Mouse (Mus musculus) limb, embryonic 15.5 days (tissue): ENCODE data around the gene Olfr272. TPM values are rescaled to one million over a fixed set of nuclear protein-coding genes. Genes with fewer than 3 reads are reported as not detected.

Source experiments
- ATAC-seq: fragments of 200-750 bp; cut with Nextera tagmentation; 2 replicates; pipeline ENCODE4 v1.8.0; 2017; ENCODE audit warnings: low read depth, moderate TSS enrichment; ENCODE audit not compliant: insufficient number of reproducible peaks, low FRiP score, low TSS enrichment
- H3K27ac ChIP-seq: fragments of 300-500 bp; sonication (generic); 2 replicates; pipeline ENCODE4 v1.5.1; 2015; ENCODE audit warnings: moderate library complexity, mild to moderate bottlenecking, inconsistent platforms
- H3K27me3 ChIP-seq: fragments of 300-500 bp; sonication (generic); 2 replicates; pipeline ENCODE4 v1.6.1; 2015; ENCODE audit warnings: inconsistent platforms
- H3K36me3 ChIP-seq: fragments of 300-500 bp; sonication (generic); 2 replicates; pipeline ENCODE4 v1.6.1; 2015; ENCODE audit warnings: inconsistent platforms
- H3K4me1 ChIP-seq: fragments of 300-500 bp; sonication (generic); 2 replicates; pipeline ENCODE4 v1.6.1; 2015; ENCODE audit warnings: inconsistent platforms
- H3K4me2 ChIP-seq: fragments of 300-500 bp; sonication (generic); 2 replicates; pipeline ENCODE4 v1.6.1; 2015; ENCODE audit warnings: mild to moderate bottlenecking, inconsistent platforms
- H3K4me3 ChIP-seq: fragments of 300-500 bp; sonication (generic); 2 replicates; pipeline ENCODE4 v1.5.1; 2015; ENCODE audit warnings: mild to moderate bottlenecking, inconsistent platforms
- H3K9ac ChIP-seq: fragments of 300-500 bp; sonication (generic); 2 replicates; pipeline ENCODE4 v1.6.1; 2015; ENCODE audit warnings: inconsistent platforms
- H3K9me3 ChIP-seq: fragments of 300-500 bp; sonication (generic); 2 replicates; pipeline ENCODE4 v1.6.1; 2016; ENCODE audit warnings: inconsistent platforms
- WGBS: fragments of 180-500 bp; shearing (Covaris S2); methylation state at CpG from one replicate; pipeline ENCODE4 v1.1.7; 2015; 5-methylcytosine and 5-hydroxymethylcytosine counted together
- polyA plus RNA-seq: library from polyadenylated mRNA; unstranded; fragments of >200 nt; fragmentation: Nextera tagmentation; extraction: Ambion mirVana; gene quantifications from 2 replicates; pipeline ENCODE4 v1.2.1, GENCODE M21; 2015

Olfr272 gene
- not detected in 2 replicates for polyA plus RNA-seq

DNA sequence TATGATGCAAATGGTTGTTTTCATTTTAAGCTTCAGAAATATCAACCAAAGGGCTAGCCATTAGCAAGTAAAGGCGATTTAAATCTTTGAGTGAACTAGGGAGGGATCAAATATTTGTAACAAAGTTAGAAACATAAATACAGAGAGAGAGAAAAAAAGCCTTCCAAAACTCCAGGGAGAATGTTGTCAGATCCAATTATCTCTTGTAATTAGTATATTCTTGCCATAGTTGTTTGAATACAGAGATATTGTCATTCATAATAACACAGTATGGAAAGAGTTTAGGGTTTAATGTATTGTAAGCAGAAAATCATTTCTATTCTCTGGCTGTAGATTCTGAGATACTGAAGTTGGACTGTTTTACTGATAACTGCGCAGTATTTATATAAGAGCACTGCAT lies at the start of gene Olfr272:
Olfr272 (minus strand) TSS at position 101 of the 400 bp plus-strand sequence.
- Histone ChIP-seq H3K9ac (no peak within 1 kb of the TSS), H3K27me3 (no peaks in the 10 kb centered on the region), H3K4me1 (no peaks in the 10 kb centered on the region), H3K27ac (no peak within 1 kb of the TSS), H3K9me3 (no peaks in the 10 kb centered on the region), H3K4me2 (no peak within 1 kb of the TSS), H3K36me3 (no peaks in the 10 kb centered on the region), H3K4me3 (no peak within 1 kb of the TSS)
- no peak for ATAC-seq
- WGBS: 88% methylated on average over 2 of the region's 2 CpGs

GRCm38 (mm10) chr4:52964247-52964646 lies 45.3 kb upstream of the Olfr272 start, which contains the start of gene Olfr270:
Gene Olfr270, plus strand, starts transcription at chr4:52964547.
- Histone ChIP-seq H3K4me2 (no peak within 1 kb of the TSS), H3K27me3 (no peaks in the 10 kb centered on the region), H3K4me1 (no peaks in the 10 kb centered on the region), H3K4me3 (no peak within 1 kb of the TSS), H3K36me3 (no peaks in the 10 kb centered on the region), H3K9me3 (no peaks in the 10 kb centered on the region), H3K27ac (no peak within 1 kb of the TSS), H3K9ac (no peak within 1 kb of the TSS)
- no peak for ATAC-seq

DNA sequence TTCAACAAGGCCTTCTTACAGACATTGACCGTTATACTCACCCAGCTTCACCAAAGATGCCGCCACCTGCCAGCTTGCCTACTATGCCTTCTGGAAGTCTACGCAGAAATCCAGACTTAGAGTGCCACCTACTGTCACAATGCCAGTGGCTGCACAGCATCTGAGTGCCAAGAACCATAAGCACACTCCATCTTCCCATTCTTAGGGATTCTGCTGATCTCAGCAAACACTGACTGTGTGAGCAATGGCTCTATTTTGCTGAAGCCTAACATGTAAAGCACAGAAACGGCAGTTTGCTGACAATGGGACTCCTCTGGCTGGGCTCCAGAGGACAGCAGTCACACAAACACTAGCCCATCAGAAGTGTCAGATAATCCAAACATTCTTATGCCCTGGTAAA lies 39.7 kb upstream of the Olfr272 start:
- H3K9me3 ChIP-seq: no peaks in the 10 kb centered on the region
- H3K4me3 ChIP-seq: no peak overlapping the region
- no peak overlapping the region for H3K4me2 ChIP-seq
- H3K27ac ChIP-seq: no peak overlapping the region
- no peak overlapping the region for H3K9ac ChIP-seq
- no peak for ATAC-seq
- WGBS: 50% methylated on average over 4 of the region's 4 CpGs
- no peaks in the 10 kb centered on the region for H3K36me3 ChIP-seq
- no peaks in the 10 kb centered on the region for H3K4me1 ChIP-seq
- H3K27me3 ChIP-seq: no peaks in the 10 kb centered on the region

GRCm38 (mm10) chr4:52949005-52949404 lies 30.0 kb upstream of the Olfr272 start:
- no peak overlapping the region for H3K9ac ChIP-seq
- no peak overlapping the region for H3K4me2 ChIP-seq
- no peak overlapping the region for H3K27ac ChIP-seq
- H3K4me3 ChIP-seq: no peak overlapping the region
- 68% methylated on average over 2 of the region's 2 CpGs for WGBS
- H3K27me3 ChIP-seq: no peaks in the 10 kb centered on the region
- H3K4me1 ChIP-seq: no peaks in the 10 kb centered on the region
- no peaks in the 10 kb centered on the region for H3K9me3 ChIP-seq
- no peaks in the 10 kb centered on the region for H3K36me3 ChIP-seq
- ATAC-seq: no peak

DNA sequence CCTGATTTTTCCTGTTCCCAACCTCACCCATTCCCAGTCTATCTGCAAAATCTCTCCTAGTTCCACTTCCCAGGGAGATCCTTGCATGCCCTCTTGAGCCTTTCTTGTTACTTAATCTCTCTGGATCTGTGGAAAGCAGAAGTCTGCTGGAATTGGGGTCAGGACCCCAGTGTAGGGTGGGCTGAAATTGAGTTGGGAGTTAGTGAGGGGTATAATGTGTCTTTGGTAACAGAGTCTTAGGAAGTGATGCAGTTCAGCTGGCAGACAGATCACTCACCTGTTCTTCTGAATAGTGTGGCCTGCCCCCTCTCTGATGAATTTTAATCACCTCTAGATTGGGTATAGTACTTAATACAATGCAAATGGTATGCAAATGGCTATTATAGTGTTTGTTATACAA lies 27.7 kb upstream of the Olfr272 start:
- Histone ChIP-seq H3K27ac (no peak overlapping the region), H3K4me1 (no peaks in the 10 kb centered on the region), H3K9me3 (no peaks in the 10 kb centered on the region), H3K36me3 (no peaks in the 10 kb centered on the region), H3K27me3 (no peaks in the 10 kb centered on the region), H3K4me3 (no peak overlapping the region), H3K4me2 (no peak overlapping the region), H3K9ac (no peak overlapping the region)
- ATAC-seq: no peak

- Histone ChIP-seq H3K9me3 (no peaks in the 10 kb centered on the region), H3K27ac (no peak overlapping the region), H3K4me3 (no peak overlapping the region), H3K4me2 (no peak overlapping the region), H3K36me3 (no peaks in the 10 kb centered on the region), H3K9ac (no peak overlapping the region), H3K4me1 (no peaks in the 10 kb centered on the region), H3K27me3 (no peaks in the 10 kb centered on the region)
- no peak for ATAC-seq
- WGBS: 85% methylated on average over 4 of the region's 4 CpGs
Observed at GRCm38 (mm10) chr4:52930480-52930879, 11.5 kb upstream of the Olfr272 start.

DNA sequence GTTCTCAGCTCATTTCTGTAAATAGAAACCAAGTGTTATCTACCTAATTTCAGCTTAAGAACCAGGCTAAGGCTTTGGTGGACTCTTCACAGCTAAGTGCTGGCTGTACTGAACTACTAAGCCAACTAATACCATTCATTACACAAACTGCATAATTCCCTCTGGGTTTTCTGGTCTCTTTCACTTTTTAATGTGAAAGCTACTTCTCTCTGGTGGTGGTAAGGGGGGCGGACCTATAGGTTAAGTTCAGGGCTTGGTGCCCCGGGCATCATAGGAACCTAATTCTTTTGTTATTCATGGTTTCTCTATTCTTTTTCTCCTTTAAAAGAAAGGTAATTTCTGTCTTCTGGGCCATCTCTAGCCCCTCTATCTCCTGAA lies 1.7 kb downstream of the Olfr272 start:
- Histone ChIP-seq H3K36me3 (no peaks in the 10 kb centered on the region), H3K4me1 (no peaks in the 10 kb centered on the region), H3K4me2 (no peak overlapping the region), H3K27me3 (no peaks in the 10 kb centered on the region), H3K9me3 (no peaks in the 10 kb centered on the region), H3K27ac (no peak overlapping the region), H3K9ac (no peak overlapping the region), H3K4me3 (no peak overlapping the region)
- 78% methylated on average over 2 of the region's 2 CpGs for WGBS
- no peak for ATAC-seq

- 84% methylated on average over 6 of the region's 6 CpGs for WGBS
Observed at GRCm38 (mm10) chr4:52916659-52917310, 2.2 kb downstream of the Olfr272 start.

GRCm38 (mm10) chr4:52912409-52912808 lies 6.6 kb downstream of the Olfr272 start:
- ATAC-seq: no peak
- no peaks in the 10 kb centered on the region for H3K27me3 ChIP-seq
- no peak overlapping the region for H3K27ac ChIP-seq
- H3K4me2 ChIP-seq: no peak overlapping the region
- no peaks in the 10 kb centered on the region for H3K36me3 ChIP-seq
- 43% methylated on average over 3 of the region's 3 CpGs for WGBS
- H3K9ac ChIP-seq: no peak overlapping the region
- H3K4me1 ChIP-seq: no peaks in the 10 kb centered on the region
- H3K4me3 ChIP-seq: no peak overlapping the region
- no peaks in the 10 kb centered on the region for H3K9me3 ChIP-seq

More at GRCm38 (mm10) chr4:52916659-52917310, 2.2 kb downstream of the Olfr272 start:
- Histone ChIP-seq H3K9ac (no peak overlapping the region), H3K9me3 (no peaks in the 10 kb centered on the region), H3K4me1 (no peaks in the 10 kb centered on the region), H3K4me3 (no peak overlapping the region), H3K4me2 (no peak overlapping the region), H3K36me3 (no peaks in the 10 kb centered on the region), H3K27ac (no peak overlapping the region), H3K27me3 (no peaks in the 10 kb centered on the region)
- no peak for ATAC-seq

GRCm38 (mm10) chr4:52909542-52909941 lies 9.4 kb downstream of the Olfr272 start:
- H3K36me3 ChIP-seq: no peaks in the 10 kb centered on the region
- no peak overlapping the region for H3K4me2 ChIP-seq
- no peaks in the 10 kb centered on the region for H3K9me3 ChIP-seq
- H3K27ac ChIP-seq: no peak overlapping the region
- no peaks in the 10 kb centered on the region for H3K27me3 ChIP-seq
- no peaks in the 10 kb centered on the region for H3K4me1 ChIP-seq
- H3K9ac ChIP-seq: no peak overlapping the region
- ATAC-seq: no peak
- 79% methylated on average over 3 of the region's 3 CpGs for WGBS
- no peak overlapping the region for H3K4me3 ChIP-seq

DNA sequence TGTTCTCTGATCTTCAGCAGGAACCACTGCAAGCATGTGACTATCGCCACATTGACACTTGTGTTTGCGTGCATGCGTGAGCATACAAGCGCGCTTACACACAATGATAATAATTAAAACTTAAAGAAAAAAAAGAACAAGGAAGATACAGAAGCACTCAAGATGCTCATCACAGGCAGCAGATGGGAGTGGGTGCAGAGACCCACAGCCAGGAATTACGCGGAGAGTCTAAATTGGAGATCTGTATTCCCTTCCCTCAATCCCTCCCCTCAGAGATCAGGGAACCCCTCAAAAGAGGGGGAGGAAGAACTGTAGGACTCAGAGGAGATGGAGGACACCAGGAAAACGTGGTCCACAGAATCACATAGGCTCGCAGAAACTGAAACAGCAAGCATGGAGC lies 54.8 kb downstream of the Olfr272 start:
- Histone ChIP-seq H3K4me2 (no peak overlapping the region), H3K9ac (no peak overlapping the region), H3K36me3 (no peaks in the 10 kb centered on the region), H3K9me3 (no peaks in the 10 kb centered on the region), H3K27ac (no peak overlapping the region), H3K4me3 (no peak overlapping the region), H3K4me1 (no peaks in the 10 kb centered on the region), H3K27me3 (no peaks in the 10 kb centered on the region)
- ATAC-seq: no peak
- WGBS: 92% methylated on average over 9 of the region's 9 CpGs
